Mouse (Mus musculus) ES-Bruce4 (cell line): ENCODE data around the gene Olfr770.

Experiments
- CTCF ChIP-seq: IDR thresholded peaks from one replicate; pipeline ENCODE4 v1.8.1; 2011; ENCODE audit warnings: low read depth, low read length
- EP300 ChIP-seq: IDR thresholded peaks from 2 replicates; pipeline ENCODE4 v1.6.1; 2011; ENCODE audit warnings: low read depth, low read length; ENCODE audit not compliant: insufficient read depth

- TF ChIP-seq CTCF (no peak), EP300 (no peak)
Measured at GRCm38 (mm10) chr10:129115146-129115545, 23.7 kb downstream of the Olfr770 start.
